Mouse (Mus musculus) CD4-positive, CD25-positive, alpha-beta regulatory T cell, adult 9 weeks (primary cell): ENCODE measurements around the gene Olfr979. TPM values are rescaled to one million over a fixed set of nuclear protein-coding genes. Genes with fewer than 3 reads are reported as not detected.

Experiments used
- polyA plus RNA-seq: library from polyadenylated mRNA; unstranded; fragments of 100-300 nt; shearing (Covaris generic); gene quantifications from one replicate; pipeline ENCODE4 v1.2.1, GENCODE M21; 2017

Gene Olfr979
- polyA plus RNA-seq, result not detected

GRCm38 (mm10) chr9:40003365-40003764, at the start of gene Olfr979:
Olfr979 (minus strand) TSS chr9:40003465.

GRCm38 (mm10) chr9:40021164-40021563, 17.9 kb upstream of the Olfr979 start, which contains the start of gene Olfr981:
Olfr981 (plus strand) TSS chr9:40021464.

GRCm38 (mm10) chr9:40009482-40009881, 6.2 kb upstream of the Olfr979 start, which contains the start of gene Olfr980:
Olfr980 (minus strand) TSS chr9:40009582.

GRCm38 (mm10) chr9:39991813-39992212, 11.5 kb downstream of the Olfr979 start, which contains the start of gene Olfr978:
Olfr978 (plus strand) TSS chr9:39992113.

GRCm38 (mm10) chr9:39961033-39961432, 42.2 kb downstream of the Olfr979 start, which contains the start of gene Olfr976:
Olfr976 (minus strand) TSS chr9:39961133.

GRCm38 (mm10) chr9:39951946-39952345, 51.3 kb downstream of the Olfr979 start, which contains the start of gene Olfr975:
Olfr975 (minus strand) TSS chr9:39952046.

Other genes starting within 250 kb of the Olfr979 start
- gene Olfr968, start 220.2 kb downstream of the Olfr979 start, polyA plus RNA-seq, result not detected
- gene Olfr969, start 212.5 kb downstream of the Olfr979 start, polyA plus RNA-seq, result not detected
- gene Olfr970, start 194.6 kb downstream of the Olfr979 start, polyA plus RNA-seq, result not detected
- gene Olfr971, start 166.6 kb downstream of the Olfr979 start, polyA plus RNA-seq, result not detected
- not detected for gene Olfr972, start 137.0 kb downstream of the Olfr979 start, polyA plus RNA-seq
- not detected for gene Olfr229, start 96.1 kb downstream of the Olfr979 start, polyA plus RNA-seq
- not detected for gene Olfr974, start 66.0 kb downstream of the Olfr979 start, polyA plus RNA-seq
- not detected for gene Olfr975, start 51.4 kb downstream of the Olfr979 start, polyA plus RNA-seq
- not detected for gene Olfr976, start 42.3 kb downstream of the Olfr979 start, polyA plus RNA-seq
- gene Olfr978, start 11.4 kb downstream of the Olfr979 start, polyA plus RNA-seq, result not detected
- not detected for gene Olfr980, start 6.1 kb upstream of the Olfr979 start, polyA plus RNA-seq
- gene Olfr981, start 18.0 kb upstream of the Olfr979 start, polyA plus RNA-seq, result not detected
- gene Olfr982, start 70.4 kb upstream of the Olfr979 start, polyA plus RNA-seq, result not detected
- gene Olfr983, start 90.1 kb upstream of the Olfr979 start, polyA plus RNA-seq, result not detected
- gene Olfr984, start 110.7 kb upstream of the Olfr979 start, polyA plus RNA-seq, result 0.05 TPM
- not detected for gene Olfr985, start 126.7 kb upstream of the Olfr979 start, polyA plus RNA-seq
- not detected for gene Tmem225, start 144.7 kb upstream of the Olfr979 start, polyA plus RNA-seq
- not detected for gene Olfr986, start 177.5 kb upstream of the Olfr979 start, polyA plus RNA-seq
- 4.7 TPM for gene Zfp202, start 188.9 kb upstream of the Olfr979 start, polyA plus RNA-seq